Mouse (Mus musculus) CH12.LX (cell line): ENCODE results near the gene Cabp2. TPM values are rescaled to one million over a fixed set of nuclear protein-coding genes. Genes with fewer than 3 reads are reported as not detected.
A peak's percentile ranks its signal among the peaks of the same experiment; 100 is the strongest.

Experiments
- DNase-seq: peaks from one replicate; pipeline ENCODE4 v3.0.0-alpha.2; 2013; ENCODE audit errors: extremely low read depth
- H3K27ac ChIP-seq: 2 replicates; pipeline ENCODE4 v1.5.1; 2012; ENCODE audit warnings: low read depth, mild to moderate bottlenecking, control low read depth, moderate library complexity; ENCODE audit not compliant: insufficient read depth
- H3K27me3 ChIP-seq: replicated peaks from 2 replicates; pipeline ENCODE3; 2012; ENCODE audit warnings: inconsistent platforms
- H3K36me3 ChIP-seq, 2 experiments: replicated peaks in 1 of 2; 2 replicates each; pipeline versions ENCODE3 to v1.6.1; 2012; ENCODE audit warnings: inconsistent platforms in 1 of 2, low read length in 1 of 2, mild to moderate bottlenecking in 1 of 2, mixed read lengths in 1 of 2, moderate library complexity in 1 of 2; ENCODE audit not compliant: control insufficient read depth in 1 of 2, insufficient read depth in 1 of 2
- H3K4me1 ChIP-seq, 2 experiments: 2 replicates each; pipeline ENCODE4 v1.6.1; 2012; ENCODE audit warnings: inconsistent platforms in 1 of 2, moderate library complexity in 1 of 2; ENCODE audit not compliant: insufficient read depth in 2 of 2, control insufficient read depth in 1 of 2
- H3K4me2 ChIP-seq: 2 replicates; pipeline ENCODE4 v1.6.1; 2012; ENCODE audit warnings: low read depth, mild to moderate bottlenecking, control low read depth; ENCODE audit not compliant: poor library complexity, insufficient read depth, severe bottlenecking
- H3K4me3 ChIP-seq, 3 experiments: fragments of 150-350 bp in 1 of 3; sonication (generic) in 1 of 3; replicated peaks in 1 of 3; 2 replicates each; pipeline versions ENCODE3 to v1.5.1; 2011 to 2012; ENCODE audit warnings: low read depth in 2 of 3, low read length in 2 of 3, mild to moderate bottlenecking in 2 of 3, moderate library complexity in 2 of 3, control low read depth in 1 of 3, improper control_type of control experiment in 1 of 3, inconsistent platforms in 1 of 3, mixed read lengths in 1 of 3; ENCODE audit not compliant: poor library complexity in 1 of 3
- H3K79me2 ChIP-seq: replicated peaks from 2 replicates; pipeline ENCODE4 v1.6.1; 2012; ENCODE audit warnings: mild to moderate bottlenecking, moderate library complexity; ENCODE audit not compliant: control insufficient read depth, poor library complexity, insufficient read depth, severe bottlenecking; ENCODE audit errors: extremely low read depth
- H3K9ac ChIP-seq: 2 replicates; pipeline ENCODE4 v1.6.1; 2012; ENCODE audit warnings: low read depth, mild to moderate bottlenecking, control low read depth, moderate library complexity; ENCODE audit not compliant: insufficient read depth
- H3K9me3 ChIP-seq: replicated peaks from 2 replicates; pipeline ENCODE3; 2012; ENCODE audit warnings: low read length, inconsistent platforms, mixed read lengths
- BHLHE40 ChIP-seq: IDR thresholded peaks from 2 replicates; pipeline ENCODE4 v1.6.1; 2011; ENCODE audit warnings: mild to moderate bottlenecking, low read depth, low read length, improper control_type of control experiment
- CHD1 ChIP-seq: IDR thresholded peaks from 2 replicates; pipeline ENCODE4 v1.6.1; 2012; ENCODE audit warnings: low read depth, low read length, improper control_type of control experiment, inconsistent platforms
- CHD2 ChIP-seq: IDR thresholded peaks from 2 replicates; pipeline ENCODE4 v1.6.1; 2011; ENCODE audit warnings: low read length, improper control_type of control experiment
- CTCF ChIP-seq, 2 experiments: IDR thresholded peaks in 1 of 2; conservative IDR thresholded peaks in 1 of 2; 2 replicates each; pipeline ENCODE4 v1.5.1; 2011 to 2012; ENCODE audit warnings: low read depth in 2 of 2, low read length in 2 of 2, improper control_type of control experiment in 1 of 2, inconsistent platforms in 1 of 2, mild to moderate bottlenecking in 1 of 2, moderate library complexity in 1 of 2
- E2F4 ChIP-seq: IDR thresholded peaks from 2 replicates; pipeline ENCODE4 v1.6.1; 2011; ENCODE audit warnings: low read depth, low read length, improper control_type of control experiment; ENCODE audit not compliant: insufficient replicate concordance
- ELF1 ChIP-seq: IDR thresholded peaks from 2 replicates; pipeline ENCODE4 v1.6.1; 2014; ENCODE audit warnings: low read depth, mild to moderate bottlenecking, inconsistent platforms, low read length, improper control_type of control experiment
- EP300 ChIP-seq: IDR thresholded peaks from 2 replicates; pipeline ENCODE4 v1.6.1; 2011; ENCODE audit warnings: low read length, improper control_type of control experiment
- ETS1 ChIP-seq: conservative IDR thresholded peaks from 2 replicates; pipeline ENCODE4 v1.6.1; 2012; ENCODE audit warnings: low read depth, mild to moderate bottlenecking, inconsistent platforms, low read length, improper control_type of control experiment, moderate library complexity
- GABPA ChIP-seq: IDR thresholded peaks from 2 replicates; pipeline ENCODE4 v1.6.1; 2012; ENCODE audit warnings: low read depth, low read length, improper control_type of control experiment, inconsistent platforms; ENCODE audit not compliant: insufficient replicate concordance
- HCFC1 ChIP-seq: IDR thresholded peaks from 2 replicates; pipeline ENCODE4 v1.6.1; 2012; ENCODE audit warnings: low read depth, mild to moderate bottlenecking, inconsistent platforms, low read length, improper control_type of control experiment
- IRF4 ChIP-seq: IDR thresholded peaks from 2 replicates; pipeline ENCODE4 v1.6.1; 2014; ENCODE audit warnings: low read depth, mild to moderate bottlenecking, inconsistent platforms, low read length, improper control_type of control experiment
- JUN ChIP-seq: IDR thresholded peaks from 2 replicates; pipeline ENCODE4 v1.6.1; 2011; ENCODE audit warnings: low read depth, mild to moderate bottlenecking, low read length, improper control_type of control experiment, moderate library complexity; ENCODE audit not compliant: insufficient read depth
- JUND ChIP-seq: conservative IDR thresholded peaks from 2 replicates; pipeline ENCODE4 v1.6.1; 2011; ENCODE audit warnings: low read depth, low read length, improper control_type of control experiment
- KAT2A ChIP-seq: IDR thresholded peaks from 2 replicates; pipeline ENCODE4 v1.6.1; 2012; ENCODE audit warnings: low read length, improper control_type of control experiment, inconsistent platforms; ENCODE audit not compliant: insufficient replicate concordance
- MAFK ChIP-seq: IDR thresholded peaks from 2 replicates; pipeline ENCODE4 v1.6.1; 2011; ENCODE audit warnings: low read length, improper control_type of control experiment; ENCODE audit not compliant: insufficient replicate concordance
- MAX ChIP-seq: IDR thresholded peaks from 2 replicates; pipeline ENCODE4 v1.6.1; 2011; ENCODE audit warnings: low read length, improper control_type of control experiment
- MAZ ChIP-seq: IDR thresholded peaks from 2 replicates; pipeline ENCODE4 v1.6.1; 2012; ENCODE audit warnings: low read depth, mild to moderate bottlenecking, inconsistent platforms, low read length, improper control_type of control experiment, moderate library complexity
- MEF2A ChIP-seq: IDR thresholded peaks from 2 replicates; pipeline ENCODE4 v1.6.1; 2014; ENCODE audit warnings: low read depth, mild to moderate bottlenecking, inconsistent platforms, low read length, improper control_type of control experiment, borderline replicate concordance
- MXI1 ChIP-seq: IDR thresholded peaks from 2 replicates; pipeline ENCODE4 v1.6.1; 2011; ENCODE audit warnings: mild to moderate bottlenecking, low read depth, low read length, improper control_type of control experiment
- MYC ChIP-seq: IDR thresholded peaks from 2 replicates; pipeline ENCODE4 v1.6.1; 2011; ENCODE audit warnings: low read depth, mild to moderate bottlenecking, improper control_type of control experiment, low read length
- NELFE ChIP-seq: IDR thresholded peaks from 2 replicates; pipeline ENCODE4 v1.6.1; 2011; ENCODE audit warnings: low read depth, low read length, improper control_type of control experiment
- NRF1 ChIP-seq: IDR thresholded peaks from 2 replicates; pipeline ENCODE4 v1.6.1; 2014; ENCODE audit warnings: low read depth, mild to moderate bottlenecking, inconsistent platforms, low read length, improper control_type of control experiment, moderate library complexity
- PAX5 ChIP-seq: IDR thresholded peaks from 2 replicates; pipeline ENCODE4 v1.6.1; 2012; ENCODE audit warnings: low read length, inconsistent platforms, mixed read lengths
- POLR2AphosphoS2 ChIP-seq: IDR thresholded peaks from 2 replicates; pipeline ENCODE4 v1.6.1; 2011; ENCODE audit warnings: low read depth, low read length, improper control_type of control experiment
- RAD21 ChIP-seq: IDR thresholded peaks from 2 replicates; pipeline ENCODE4 v1.6.1; 2011; ENCODE audit warnings: low read depth, mild to moderate bottlenecking, low read length, improper control_type of control experiment, moderate library complexity
- RCOR1 ChIP-seq: conservative IDR thresholded peaks from 2 replicates; pipeline ENCODE4 v1.6.1; 2012; ENCODE audit warnings: low read depth, mild to moderate bottlenecking, inconsistent platforms, low read length, improper control_type of control experiment
- SIN3A ChIP-seq: IDR thresholded peaks from 2 replicates; pipeline ENCODE4 v1.6.1; 2012; ENCODE audit warnings: low read length, improper control_type of control experiment, inconsistent platforms
- SMC3 ChIP-seq: IDR thresholded peaks from 2 replicates; pipeline ENCODE4 v1.6.1; 2011; ENCODE audit warnings: low read depth, low read length, improper control_type of control experiment
- TBP ChIP-seq: conservative IDR thresholded peaks from 2 replicates; pipeline ENCODE4 v1.6.1; 2011; ENCODE audit warnings: low read depth, low read length, improper control_type of control experiment
- TCF12 ChIP-seq: IDR thresholded peaks from 2 replicates; pipeline ENCODE4 v1.6.1; 2014; ENCODE audit warnings: low read depth, mild to moderate bottlenecking, inconsistent platforms, low read length, improper control_type of control experiment
- USF1 ChIP-seq: IDR thresholded peaks from 2 replicates; pipeline ENCODE4 v1.6.1; 2014; ENCODE audit warnings: low read depth, mild to moderate bottlenecking, inconsistent platforms, low read length, improper control_type of control experiment
- USF2 ChIP-seq: conservative IDR thresholded peaks from 2 replicates; pipeline ENCODE4 v1.6.1; 2011; ENCODE audit warnings: low read depth, low read length, improper control_type of control experiment
- ZKSCAN1 ChIP-seq: IDR thresholded peaks from 2 replicates; pipeline ENCODE4 v1.6.1; 2012; ENCODE audit warnings: low read depth, inconsistent platforms, low read length, improper control_type of control experiment, borderline replicate concordance
- ZMIZ1 ChIP-seq: IDR thresholded peaks from 2 replicates; pipeline ENCODE4 v1.6.1; 2012; ENCODE audit warnings: low read depth, mild to moderate bottlenecking, inconsistent platforms, low read length, improper control_type of control experiment
- ZNF384 ChIP-seq: IDR thresholded peaks from 2 replicates; pipeline ENCODE4 v1.6.1; 2012; ENCODE audit warnings: low read depth, low read length, improper control_type of control experiment, inconsistent platforms
- dilution Hi-C: fragments of 300-500 bp; cut with MboI; formaldehyde crosslinking; loops from 2 replicates; pipeline ENCODE4 v1.14.3; 2020; ENCODE audit warnings: low sequenced_read_pairs; ENCODE audit not compliant: extremely low pct_unique_long_range_greater_than_20kb, extremely low pct_ligation_motif_present
- in situ Hi-C: fragments of 300-500 bp; cut with MboI; formaldehyde crosslinking; loops from 3 replicates; pipeline ENCODE4 v1.14.3; 2019; ENCODE audit warnings: low sequenced_read_pairs, low pct_ligation_motif_present, low pct_unique_long_range_greater_than_20kb, mixed read lengths
- polyA plus RNA-seq: library from polyadenylated mRNA; unstranded; fragments of >175 nt; gene quantifications from 2 replicates; pipeline ENCODE4 v1.2.1, GENCODE M21; 2012; ENCODE audit warnings: low read depth; ENCODE audit not compliant: insufficient read length
- total RNA-seq, 2 experiments: library from RNA; depleted of rRNA; stranded (reverse); fragments of 300-350 nt in 1 of 2; fragments of >200 nt in 1 of 2; gene quantifications; 2 replicates each; pipeline ENCODE4 v1.2.3; 2012 to 2014

Cabp2 gene
- total and polyA plus RNA-seq, 3 experiments, result not detected

DNA sequence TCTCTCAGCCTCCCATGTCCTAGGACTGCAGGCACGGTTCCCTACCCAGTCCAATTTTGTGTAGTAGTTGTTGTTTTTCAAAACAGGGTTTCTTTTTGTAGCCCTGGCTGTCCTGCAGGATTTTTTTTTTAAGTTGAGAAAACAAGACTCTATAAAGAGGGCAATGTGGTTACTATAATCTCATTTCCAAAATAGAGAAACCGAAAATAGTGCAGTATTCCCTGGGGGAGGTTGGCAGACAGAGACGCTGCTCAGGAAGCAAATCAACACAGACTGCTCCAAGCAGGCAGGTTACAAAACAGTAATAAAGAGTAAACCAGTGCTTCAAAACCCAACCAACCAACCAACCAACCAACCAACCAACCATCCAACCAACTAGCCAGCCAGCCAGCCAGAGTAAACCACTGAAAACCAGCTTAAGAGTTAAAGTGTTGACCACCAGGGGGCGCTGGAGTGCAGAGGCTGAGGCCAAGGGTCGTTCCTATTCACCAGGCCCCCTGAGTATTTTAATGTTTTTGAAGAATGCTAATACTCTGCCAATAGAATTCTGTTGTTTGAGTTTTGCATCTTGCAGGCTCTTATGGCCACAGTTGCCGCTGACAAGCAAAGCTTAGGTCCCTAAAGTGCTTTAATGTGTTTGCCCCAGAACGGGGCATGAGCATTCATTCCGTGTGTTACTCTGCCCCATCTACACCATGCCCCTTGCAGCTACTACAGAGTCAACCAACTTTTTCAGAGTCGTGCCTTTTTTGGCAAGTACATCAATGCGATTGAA, 29.4 kb upstream of the Cabp2 start (continued):
- TF ChIP-seq IRF4 (peak; percentile 61), MAZ (no peak), RAD21 (peak; percentile 71), USF1 (no peak), NRF1 (no peak), MEF2A (peak; percentile 68), MAX (no peak), CHD2 (no peak)

DNA sequence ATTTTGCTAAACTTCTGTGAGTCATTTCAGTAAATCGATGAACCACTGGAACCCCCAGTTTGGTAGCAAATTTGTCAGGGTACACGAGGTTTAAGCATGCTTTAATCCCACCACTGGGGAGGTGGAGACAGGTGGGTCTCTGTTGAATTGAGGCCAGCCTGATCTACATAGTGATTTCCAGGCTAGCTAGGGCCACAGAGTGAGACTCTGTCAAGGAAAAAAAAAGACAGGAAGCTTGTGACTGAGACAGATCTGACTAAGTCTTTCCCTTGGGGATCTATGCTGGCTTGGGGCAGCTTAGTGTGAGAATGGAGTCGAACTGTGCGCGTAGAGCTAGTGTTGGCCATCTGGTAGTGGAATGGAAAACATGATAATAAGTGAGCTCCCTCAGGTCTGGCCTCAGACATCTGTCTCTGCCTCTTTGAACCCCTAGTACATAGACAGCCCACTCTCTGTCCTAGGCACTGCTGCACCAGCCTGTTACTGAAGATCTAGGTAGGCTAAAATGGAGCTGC, 28.8 kb upstream of the Cabp2 start:
- Histone ChIP-seq H3K27me3 (no peaks in the 10 kb centered on the region), H3K4me2 (peak overlapping the region; percentile 45; the same call in 1 of the 2 replicates), H3K27ac (peak overlapping the region; percentile 77), H3K4me3 (no peak overlapping the region), H3K4me1 (peaks cover 9 to 39% of the 10 kb centered on the region in 2 experiments; a peak in 3 of 4 replicates), H3K79me2 (no peaks in the 10 kb centered on the region), H3K9ac (no peak overlapping the region; the same call in 1 of the 2 replicates), H3K9me3 (peaks cover 2% of the 10 kb centered on the region), H3K36me3 (no peaks in the 10 kb centered on the region)
- in situ Hi-C loops, result loop anchor here (5.0 kb wide), 2 partner anchors 35 kb away; no protein-coding TSS in a partner anchor
- dilution Hi-C loops, result no loop called here
- peak; percentile 86 for DNase-seq
- TF ChIP-seq TCF12, result peak; percentile 87
- peak; percentile 76 for TF ChIP-seq ETS1
- peak; percentile 96 for TF ChIP-seq EP300
- TF ChIP-seq SMC3, result peak; percentile 34; the same call in 1 of the 2 replicates
- no peak; the same call in none of the 2 replicates for TF ChIP-seq RAD21
- no peak for TF ChIP-seq NRF1
- TF ChIP-seq SIN3A, result peak; percentile 72; the same call in 1 of the 2 replicates
- no peak for TF ChIP-seq POLR2AphosphoS2
- peak; percentile 84 for TF ChIP-seq JUN
- TF ChIP-seq CTCF (conservative IDR thresholded peaks at IDR 0.05 in 1 of 2, IDR thresholded peaks at IDR 0.05 in 1 of 2; ENCODE audit: low read depth in 2 of 2, low read length in 2 of 2), result no peak
- peak; percentile 81 for TF ChIP-seq CHD2
- TF ChIP-seq NELFE, result no peak
- no peak for TF ChIP-seq GABPA
- peak; percentile 94 for TF ChIP-seq ZNF384
- TF ChIP-seq PAX5, result no peak
- no peak for TF ChIP-seq CHD1
- 0 out of 2 replicates have a peak, but pooled peaks have one; percentile 28 for TF ChIP-seq ELF1
- peak; percentile 90 for TF ChIP-seq RCOR1
- 0 out of 2 replicates have a peak, but pooled peaks have one; percentile 36 for TF ChIP-seq MXI1
- TF ChIP-seq ZKSCAN1, result no peak
- TF ChIP-seq USF1, result no peak
- no peak for TF ChIP-seq E2F4
- no peak for TF ChIP-seq MAFK
- peak; percentile 92 for TF ChIP-seq JUND
- TF ChIP-seq KAT2A, result no peak
- TF ChIP-seq TBP, result no peak
- no peak for TF ChIP-seq HCFC1
- no peak for TF ChIP-seq USF2
- TF ChIP-seq BHLHE40, result peak; percentile 68
- TF ChIP-seq IRF4, result peak; percentile 93
- TF ChIP-seq ZMIZ1, result no peak
- peak; percentile 49; the same call in 1 of the 2 replicates for TF ChIP-seq MYC
